Comparison of ENCODE assay signal across 26 mouse cellular contexts in the genomic region with DNA sequence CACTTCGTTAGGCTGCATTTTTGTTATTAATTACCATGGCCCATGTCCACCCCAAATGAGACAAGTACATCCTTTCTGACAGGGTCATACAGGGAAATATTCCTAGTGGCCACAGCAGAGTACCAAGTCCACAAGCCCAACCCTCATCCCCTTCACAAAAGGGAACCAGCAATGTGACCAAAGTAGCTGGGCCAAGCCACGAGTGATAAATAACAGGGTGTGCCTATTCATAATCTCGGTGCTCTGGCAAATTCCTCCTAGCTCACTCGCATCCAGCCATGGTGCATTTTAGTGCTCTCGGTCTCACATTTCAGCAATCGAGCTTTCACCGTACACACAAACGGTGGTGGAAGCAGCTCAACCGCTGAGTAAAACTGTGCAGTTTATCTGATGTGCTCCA.
DNase-seq lines count a peak whose midpoint lies in the region; ATAC-seq and TF ChIP-seq lines count a peak whose summit lies in the region.
"Had no signal": no experiment of that assay in that cellular context is flagged by ENCODE, and none has a peak within 500 bp of the region (broad histone marks: within the 10 kb centered on the region; RNA-seq: fewer than 3 reads in every experiment).

No protein-coding gene starts in this region.

- H3K27me3 ChIP-seq in thymus, adult 2 months (ENCODE audit: control insufficient read depth, insufficient read depth, low read length): no peaks in the 10 kb centered on the region
- H3K27me3 ChIP-seq: heart, embryonic 15.5 days; limb, embryonic 12.5 days; liver, embryonic 12.5 days; megakaryocyte, embryonic 14.5 days; midbrain, embryonic 15.5 days; neural tube, embryonic 13.5 days had no signal

- WGBS in thymus, adult 2 months: 78% methylated on average over 9 of the region's 9 CpGs

- peak; percentile 40 for DNase-seq in CD4-positive, CD25-positive, alpha-beta regulatory T cell, adult 2 months (ENCODE audit: low read depth, low spot score)
- no peak for DNase-seq in thymus, adult 2 months
- no peak for DNase-seq in thymus, postnatal 25 days
- no peak for DNase-seq in T-cell, adult 2 months (ENCODE audit: low spot score)
- DNase-seq in left cerebral cortex, adult 2 months (ENCODE audit: extremely low spot score in 1 of 2, low spot score in 2 of 2): no peak
- DNase-seq: adrenal gland, postnatal 14 days; cerebellum, adult 2 months; cerebellum, postnatal 25 days; gastrocnemius, postnatal 36 days; heart, postnatal 36 days; kidney, adult 9 months; kidney, postnatal 25 days; lung, adult 2 months; lung, postnatal 14 days had no signal

- H3K4me3 ChIP-seq in thymus, adult 2 months (ENCODE audit: control insufficient read depth, insufficient read depth, low read length): no peak overlapping the region
- H3K4me3 ChIP-seq in left cerebral cortex, adult 2 months: no peak overlapping the region
- H3K4me3 ChIP-seq: heart, embryonic 15.5 days; layer of hippocampus, adult 2 months; limb, embryonic 12.5 days; liver, embryonic 12.5 days; megakaryocyte, embryonic 14.5 days; midbrain, embryonic 15.5 days; myocyte; neural tube, embryonic 13.5 days had no signal

- peaks cover 34% of the 10 kb centered on the region for H3K4me1 ChIP-seq in thymus, adult 2 months (replicated peaks; ENCODE audit: control insufficient read depth, insufficient read depth, low read length)

- H3K27ac ChIP-seq in thymus, adult 2 months (ENCODE audit: control insufficient read depth, insufficient read depth, low read length): peak overlapping the region; percentile 89
- H3K27ac ChIP-seq in left cerebral cortex, adult 2 months: no peak overlapping the region
- H3K27ac ChIP-seq: heart, embryonic 15.5 days; hindbrain, embryonic 14.5 days; layer of hippocampus, adult 2 months; limb, embryonic 12.5 days; liver, embryonic 12.5 days; midbrain, embryonic 15.5 days; neural tube, embryonic 13.5 days had no signal

- no peak for ATAC-seq in CD4-positive, CD25-positive, alpha-beta regulatory T cell, adult 4 months
- ATAC-seq in monocyte, adult 5-6 weeks (replicated peaks; ENCODE audit: insufficient number of reproducible peaks, low FRiP score, low TSS enrichment, poor library complexity, severe bottlenecking): peak; percentile 54; the same call in 1 of the 2 replicates
- ATAC-seq: forebrain, embryonic 16.5 days; liver, embryonic 12.5 days; midbrain, embryonic 15.5 days had no signal

- 0 out of 2 replicates have a peak, but pooled peaks cover 4% of the 10 kb centered on the region for H3K36me3 ChIP-seq in thymus, adult 2 months (ENCODE audit: control insufficient read depth, insufficient read depth, low read length)
- H3K36me3 ChIP-seq: heart, embryonic 15.5 days; limb, embryonic 12.5 days; liver, embryonic 12.5 days; midbrain, embryonic 15.5 days; neural tube, embryonic 13.5 days had no signal

- intact Hi-C loops in left cerebral cortex, adult 2 months (cut with DNase I): no loop called here

- TF ChIP-seq CTCF in thymus, adult 2 months (IDR thresholded peaks at IDR 0.05; ENCODE audit: borderline replicate concordance, control insufficient read depth, extremely low read depth, insufficient read depth, low read length, poor library complexity): no peak
- TF ChIP-seq CTCF in left cerebral cortex, adult 2 months (IDR thresholded peaks at IDR 0.05): no peak

- no peak for TF ChIP-seq POLR2A in thymus, adult 2 months (IDR thresholded peaks at IDR 0.05; ENCODE audit: control insufficient read depth, extremely low read depth, insufficient read depth, low read length, poor library complexity)
